Mouse (Mus musculus) leukemia stem cell, adult 10-12 weeks (primary cell): Measurements from ENCODE around the gene D10Wsu102e. TPM values are rescaled to one million over a fixed set of nuclear protein-coding genes. Genes with fewer than 3 reads are reported as not detected.

Source experiments
- polyA plus RNA-seq: library from polyadenylated mRNA; stranded (reverse); fragments of >175 nt; gene quantifications from 2 replicates; pipeline ENCODE4 v1.2.3, GENCODE M21; 2012; ENCODE audit warnings: low replicate concordance

D10Wsu102e gene
- 0.24 and 0.35 TPM in 2 replicates for polyA plus RNA-seq

DNA sequence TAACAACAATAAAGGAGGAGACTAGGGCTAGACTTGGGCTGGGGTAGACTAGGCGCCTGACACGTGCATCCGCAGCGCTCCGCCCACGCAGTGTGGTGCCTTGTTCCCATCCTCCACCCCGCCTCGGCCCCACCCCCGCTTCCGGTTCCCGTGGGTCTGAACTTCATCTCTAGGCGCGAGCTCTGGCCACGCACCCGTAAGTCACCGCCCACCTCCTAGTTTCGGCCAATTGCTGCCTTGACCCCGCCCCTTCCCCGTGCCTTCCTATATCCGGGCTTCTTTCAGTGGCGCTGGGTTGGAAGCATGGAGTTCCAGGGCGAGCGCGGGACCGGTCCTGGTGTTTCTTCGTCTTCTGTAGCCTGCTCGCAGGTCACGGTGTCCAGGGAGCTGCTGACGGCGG, at the start of gene D10Wsu102e:
Gene D10Wsu102e (plus strand): TSS at position 266 of the 400 bp plus-strand sequence.

DNA sequence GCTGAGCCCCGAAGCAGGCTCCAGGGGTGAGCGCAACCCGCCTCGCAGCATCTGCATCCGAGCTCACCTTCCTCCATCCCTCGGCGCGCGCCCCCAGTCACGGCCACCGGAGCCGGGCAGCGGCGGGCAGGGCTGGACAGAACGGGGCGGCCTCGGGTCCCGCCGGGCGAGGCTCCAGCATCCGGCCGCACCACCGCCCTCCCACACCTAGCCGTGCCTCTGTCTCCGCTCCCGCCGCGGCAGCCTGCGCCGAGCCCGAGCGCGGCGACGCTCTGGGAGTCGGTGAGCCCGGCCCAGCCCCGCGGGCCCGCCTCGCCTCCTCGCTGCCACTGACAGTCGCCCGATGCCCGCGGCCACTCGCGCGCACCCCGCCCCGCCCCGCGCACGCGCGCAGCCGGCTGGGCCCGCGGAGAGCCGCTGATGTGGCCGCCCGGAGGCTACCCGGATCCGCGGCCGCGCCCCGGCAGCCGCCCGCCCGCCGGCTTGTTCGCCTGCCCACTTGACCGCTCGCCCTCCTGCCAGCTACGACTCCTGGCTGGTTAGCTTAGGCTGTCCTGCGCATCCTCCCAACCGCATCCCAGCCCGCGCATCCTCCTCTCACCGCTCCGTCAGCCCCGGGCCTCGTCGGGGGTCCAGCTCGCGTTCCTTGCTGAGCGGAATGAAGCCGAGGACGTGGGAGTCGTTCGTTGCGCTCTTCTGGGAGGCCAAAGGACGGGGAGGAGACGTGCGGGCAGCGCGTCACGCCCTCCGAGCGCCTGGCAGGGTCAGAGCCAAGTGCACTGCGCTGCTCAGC, 22.7 kb upstream of the D10Wsu102e start, which contains the start of gene Slc41a2:
Gene Slc41a2 (minus strand): TSS at position 724 of the 793 bp plus-strand sequence.

DNA sequence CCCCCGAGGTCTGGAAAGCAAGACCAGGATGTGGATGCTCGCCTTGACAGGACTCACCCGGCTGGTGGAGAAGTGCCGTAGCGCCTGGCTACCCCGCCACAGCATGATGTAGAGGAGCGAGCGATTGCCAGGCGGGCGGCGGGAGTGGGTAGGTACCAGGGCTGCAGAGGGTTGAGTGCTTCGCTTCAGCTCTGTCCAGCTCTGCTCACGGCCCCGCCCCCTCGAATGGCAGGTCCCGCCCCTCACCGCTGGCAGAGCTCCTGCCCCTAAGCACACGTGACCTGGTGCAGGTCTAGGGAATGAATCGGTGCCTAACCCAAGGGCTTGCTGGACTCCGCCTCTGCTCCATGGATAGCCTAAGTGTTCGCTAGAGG, 173.9 kb downstream of the D10Wsu102e start, which contains the start of gene Aldh1l2:
Gene Aldh1l2 (minus strand): TSS at position 231 of the 374 bp plus-strand sequence.

Other genes with a start within 250 kb of the D10Wsu102e start
- gene Slc41a2, start 22.3 kb upstream of the D10Wsu102e start, polyA plus RNA-seq, result 1.1 and 3.2 TPM in 2 replicates
- gene Aldh1l2, start 173.9 kb downstream of the D10Wsu102e start, polyA plus RNA-seq, result 0.02 TPM in 1 of 2 replicates, not detected in the other
- gene Washc4, start 183.5 kb downstream of the D10Wsu102e start, polyA plus RNA-seq, result 0.36 and 0.73 TPM in 2 replicates